Mouse (Mus musculus) embryonic facial prominence, embryonic 15.5 days (tissue): ENCODE data around the gene Lrrc20. TPM values are rescaled to one million over a fixed set of nuclear protein-coding genes. Genes with fewer than 3 reads are reported as not detected.
"Not testable (repeated sequence)": the region's sequence is repeated elsewhere in the genome, so short reads cannot be mapped to it uniquely, and the experiment has no call there.

Source experiments
- ATAC-seq: fragments of 200-750 bp; cut with Nextera tagmentation; 2 replicates; pipeline ENCODE4 v1.8.0; 2017; ENCODE audit warnings: low read depth, moderate TSS enrichment; ENCODE audit not compliant: insufficient number of reproducible peaks, low FRiP score, low TSS enrichment
- H3K27ac ChIP-seq: fragments of 300-500 bp; sonication (generic); replicated peaks from 2 replicates; pipeline ENCODE4 v1.5.1; 2015; ENCODE audit warnings: mild to moderate bottlenecking, inconsistent platforms
- H3K27me3 ChIP-seq: fragments of 300-500 bp; sonication (generic); 2 replicates; pipeline ENCODE4 v1.6.1; 2015; ENCODE audit warnings: inconsistent platforms
- H3K36me3 ChIP-seq: fragments of 300-500 bp; sonication (generic); 2 replicates; pipeline ENCODE4 v1.6.1; 2015; ENCODE audit warnings: mild to moderate bottlenecking, inconsistent platforms
- H3K4me1 ChIP-seq: fragments of 300-500 bp; sonication (generic); 2 replicates; pipeline ENCODE4 v1.6.1; 2015; ENCODE audit warnings: inconsistent platforms
- H3K4me2 ChIP-seq: fragments of 300-500 bp; sonication (generic); replicated peaks from 2 replicates; pipeline ENCODE4 v1.6.1; 2015; ENCODE audit warnings: mild to moderate bottlenecking, inconsistent platforms
- H3K4me3 ChIP-seq: fragments of 300-500 bp; sonication (generic); replicated peaks from 2 replicates; pipeline ENCODE4 v1.5.1; 2015; ENCODE audit warnings: mild to moderate bottlenecking, inconsistent platforms
- H3K9ac ChIP-seq: fragments of 300-500 bp; sonication (generic); 2 replicates; pipeline ENCODE4 v1.6.1; 2015; ENCODE audit warnings: inconsistent platforms
- H3K9me3 ChIP-seq: fragments of 300-500 bp; sonication (generic); replicated peaks from 2 replicates; pipeline ENCODE4 v1.6.1; 2016; ENCODE audit warnings: inconsistent platforms
- WGBS: fragments of 180-500 bp; shearing (Covaris S2); methylation state at CpG from one replicate; pipeline ENCODE4 v1.1.7; 2015; 5-methylcytosine and 5-hydroxymethylcytosine counted together
- polyA plus RNA-seq: library from polyadenylated mRNA; unstranded; fragments of >200 nt; fragmentation: Nextera tagmentation; extraction: Ambion mirVana; gene quantifications from 2 replicates; pipeline ENCODE4 v1.2.1, GENCODE M21; 2015

Gene Lrrc20
- polyA plus RNA-seq, 1 experiment from 2014 or later = 10.5 TPM

DNA sequence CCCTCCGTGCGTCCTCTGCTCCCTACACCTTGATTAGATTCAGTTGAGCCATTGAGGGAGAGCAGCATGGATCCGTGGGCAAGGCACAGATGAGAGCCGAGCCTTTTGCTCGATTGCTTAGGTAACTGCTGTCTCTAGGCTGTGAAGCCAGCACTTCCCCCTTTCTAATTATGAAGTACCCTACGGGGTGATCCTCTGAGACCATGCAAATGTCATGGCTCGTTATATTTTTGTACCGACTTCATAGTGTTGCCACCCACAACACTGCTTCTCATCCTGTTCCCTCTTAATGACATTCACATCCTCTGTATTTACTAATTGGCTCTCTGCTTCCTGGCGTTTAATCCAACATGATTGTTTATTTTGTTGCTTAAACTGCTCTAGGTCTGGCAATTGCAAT lies 146.1 kb downstream of the Lrrc20 start:
- H3K4me2 ChIP-seq = no peak overlapping the region
- WGBS = 40% methylated on average over 9 of the region's 9 CpGs
- ATAC-seq = no peak

DNA sequence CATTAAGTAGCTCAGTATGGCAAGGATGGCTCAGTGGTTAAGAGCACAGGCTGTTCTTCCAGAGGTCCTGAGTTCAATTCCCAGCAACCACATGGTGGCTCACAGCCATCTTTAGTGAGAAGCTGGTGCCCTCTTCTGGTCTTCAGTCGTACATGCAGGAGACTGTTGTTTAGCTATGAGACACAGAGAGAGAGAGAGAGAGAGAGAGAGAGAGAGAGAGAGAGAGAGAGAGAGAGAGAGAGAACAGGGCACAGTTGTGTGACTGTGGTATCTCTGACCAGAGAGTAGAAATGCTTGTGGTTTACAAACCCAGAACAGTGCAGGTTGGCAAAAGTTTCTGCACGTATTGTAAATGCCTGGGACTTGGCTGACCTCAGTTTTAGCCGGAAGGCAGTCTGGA lies 148.3 kb downstream of the Lrrc20 start:
- 68% methylated on average over 3 of the region's 3 CpGs for WGBS
- H3K9me3 ChIP-seq, H3K9ac ChIP-seq, H3K27ac ChIP-seq, H3K36me3 ChIP-seq, H3K4me3 ChIP-seq, H3K4me2 ChIP-seq, ATAC-seq: not testable (repeated sequence)
- H3K27me3 ChIP-seq = peaks cover 35% of the 10 kb centered on the region
- peaks cover 14% of the 10 kb centered on the region for H3K4me1 ChIP-seq

More for the DNA sequence above, 146.1 kb downstream of the Lrrc20 start:
- H3K4me1 ChIP-seq = peaks cover 14% of the 10 kb centered on the region
- H3K36me3 ChIP-seq = no peaks in the 10 kb centered on the region
- no peak overlapping the region for H3K4me3 ChIP-seq
- no peak overlapping the region for H3K9ac ChIP-seq
- peaks cover 31% of the 10 kb centered on the region for H3K27me3 ChIP-seq
- no peaks in the 10 kb centered on the region for H3K9me3 ChIP-seq
- no peak overlapping the region for H3K27ac ChIP-seq

DNA sequence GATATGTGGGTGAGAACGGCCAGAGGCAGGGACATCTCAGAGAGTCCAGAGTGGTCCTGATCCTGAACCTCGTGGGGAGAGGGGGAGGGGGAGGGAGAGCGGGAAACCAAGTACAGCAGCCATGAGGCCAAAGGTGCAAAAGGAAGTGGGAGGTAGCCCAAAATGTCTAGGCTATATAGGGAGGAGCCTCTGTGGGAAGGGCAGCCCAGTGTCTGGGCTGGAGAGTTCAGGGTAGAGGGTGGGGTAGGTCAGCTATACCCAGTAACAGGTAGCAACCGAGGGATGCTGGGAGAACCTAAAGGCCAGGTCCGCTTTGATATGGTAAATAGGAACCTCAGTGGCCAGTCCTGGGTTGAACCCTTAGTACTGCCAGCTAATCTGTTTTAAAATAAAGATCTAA lies 149.2 kb downstream of the Lrrc20 start:
- Histone ChIP-seq H3K36me3 (no peaks in the 10 kb centered on the region), H3K27me3 (peaks cover 35% of the 10 kb centered on the region), H3K4me3 (peak overlapping the region; percentile 46; the same call in 1 of the 2 replicates), H3K9me3 (no peaks in the 10 kb centered on the region), H3K27ac (no peak overlapping the region), H3K4me1 (peaks cover 14% of the 10 kb centered on the region), H3K9ac (no peak overlapping the region), H3K4me2 (no peak overlapping the region)
- ATAC-seq = no peak
- 24% methylated on average over 5 of the region's 5 CpGs for WGBS

DNA sequence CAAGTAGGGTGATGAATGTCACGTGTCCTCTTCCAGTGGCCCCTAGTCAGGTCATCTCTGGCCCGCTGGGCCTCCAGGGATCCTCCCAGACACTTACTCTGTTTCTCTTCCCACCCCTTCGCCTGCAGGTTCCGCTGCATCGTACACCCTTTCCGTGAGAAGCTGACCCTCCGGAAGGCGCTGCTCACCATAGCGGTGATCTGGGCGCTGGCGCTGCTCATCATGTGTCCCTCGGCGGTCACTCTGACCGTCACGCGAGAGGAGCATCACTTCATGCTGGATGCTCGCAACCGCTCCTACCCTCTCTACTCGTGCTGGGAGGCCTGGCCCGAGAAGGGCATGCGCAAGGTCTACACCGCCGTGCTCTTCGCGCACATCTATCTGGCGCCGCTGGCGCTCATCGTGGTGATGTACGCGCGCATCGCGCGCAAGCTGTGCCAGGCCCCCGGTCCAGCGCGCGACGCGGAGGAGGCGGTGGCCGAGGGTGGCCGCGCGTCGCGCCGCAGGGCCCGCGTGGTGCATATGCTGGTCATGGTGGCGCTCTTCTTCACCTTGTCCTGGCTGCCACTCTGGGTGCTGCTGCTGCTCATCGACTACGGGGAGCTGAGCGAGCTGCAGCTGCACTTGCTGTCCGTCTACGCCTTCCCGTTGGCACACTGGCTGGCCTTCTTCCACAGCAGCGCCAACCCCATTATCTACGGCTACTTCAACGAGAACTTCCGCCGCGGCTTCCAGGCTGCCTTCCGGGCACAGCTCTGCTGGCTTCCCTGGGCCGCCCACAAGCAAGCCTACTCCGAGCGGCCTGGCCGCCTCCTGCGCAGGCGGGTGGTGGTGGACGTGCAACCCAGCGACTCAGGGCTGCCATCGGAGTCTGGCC lies 150.0 kb downstream of the Lrrc20 start:
- H3K27ac ChIP-seq = no peak overlapping the region
- H3K36me3 ChIP-seq = no peaks in the 10 kb centered on the region
- no peak for ATAC-seq
- peak overlapping the region; percentile 92 for H3K4me2 ChIP-seq
- H3K9me3 ChIP-seq = no peaks in the 10 kb centered on the region
- peak overlapping the region; percentile 18; the same call in 1 of the 2 replicates for H3K9ac ChIP-seq
- H3K4me1 ChIP-seq = peaks cover 14% of the 10 kb centered on the region
- H3K4me3 ChIP-seq = peak overlapping the region; percentile 46
- WGBS = 2% methylated on average over 74 of the region's 74 CpGs
- H3K27me3 ChIP-seq = peaks cover 35% of the 10 kb centered on the region

DNA sequence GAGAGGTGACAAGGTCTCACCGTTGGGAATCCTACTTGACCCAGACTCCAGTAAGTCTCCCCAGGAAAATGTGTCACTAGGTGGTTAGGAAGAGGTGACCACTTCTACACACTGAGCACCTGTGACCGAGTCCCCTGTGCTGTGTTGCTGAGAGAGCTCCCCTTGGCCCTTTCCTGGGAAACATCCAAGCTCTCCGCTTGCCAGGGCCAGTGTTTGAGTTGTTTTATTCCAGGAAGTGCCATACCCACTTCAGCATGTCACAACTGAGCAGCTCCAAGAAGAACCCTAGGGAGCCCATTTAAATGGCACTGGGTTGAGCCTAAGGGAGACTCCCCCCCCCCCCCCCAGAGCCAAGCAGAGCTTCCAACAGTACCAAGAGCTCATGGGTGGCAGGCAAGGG lies 150.9 kb downstream of the Lrrc20 start:
- 80% methylated on average over 3 of the region's 3 CpGs for WGBS
- Histone ChIP-seq H3K27me3 (peaks cover 35% of the 10 kb centered on the region), H3K4me2 (no peak overlapping the region), H3K27ac (no peak overlapping the region), H3K4me1 (peaks cover 14% of the 10 kb centered on the region), H3K4me3 (no peak overlapping the region), H3K36me3 (no peaks in the 10 kb centered on the region), H3K9ac (no peak overlapping the region), H3K9me3 (no peaks in the 10 kb centered on the region)
- ATAC-seq = no peak

DNA sequence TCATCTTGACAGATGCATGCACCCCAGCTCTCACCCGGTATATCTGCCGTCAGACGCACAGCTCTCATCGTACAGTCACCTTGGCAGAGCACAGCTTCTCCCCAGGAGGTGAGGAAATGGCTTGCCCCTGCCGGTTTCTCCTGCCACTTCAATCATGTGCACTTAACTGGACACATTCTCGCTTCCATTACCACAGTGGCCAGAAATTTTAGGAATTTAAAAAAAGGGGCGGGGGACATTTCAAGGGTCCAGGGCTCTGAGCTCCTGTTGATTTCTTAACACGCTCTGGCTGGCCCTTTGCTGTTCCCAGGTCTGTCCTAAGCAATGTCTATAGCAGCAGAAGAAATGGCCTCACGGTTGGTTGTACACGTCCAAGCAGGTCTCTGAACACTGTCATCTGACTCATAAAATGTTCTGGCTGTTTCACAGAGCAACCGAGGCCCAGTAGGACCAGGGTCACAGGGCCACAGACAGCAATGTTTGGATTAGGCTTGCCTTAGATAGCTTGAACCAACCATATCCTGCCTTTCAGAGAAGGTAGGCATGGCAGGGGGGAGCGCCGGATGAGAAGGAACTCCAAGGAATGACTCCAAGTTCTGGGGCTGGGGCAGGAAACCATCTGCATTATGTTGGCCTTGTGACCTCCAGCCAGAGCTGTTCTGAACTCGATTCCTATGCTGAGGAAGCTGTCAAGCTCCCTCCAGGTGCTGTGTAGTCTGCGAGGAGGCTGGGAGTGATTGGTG lies 151.8 kb downstream of the Lrrc20 start:
- Histone ChIP-seq H3K4me2 (no peak overlapping the region), H3K27ac (no peak overlapping the region), H3K4me3 (no peak overlapping the region), H3K9ac (no peak overlapping the region), H3K9me3 (no peaks in the 10 kb centered on the region), H3K27me3 (peaks cover 35% of the 10 kb centered on the region), H3K4me1 (peaks cover 14% of the 10 kb centered on the region), H3K36me3 (no peaks in the 10 kb centered on the region)
- no peak for ATAC-seq
- WGBS = 48% methylated on average over 15 of the region's 15 CpGs

DNA sequence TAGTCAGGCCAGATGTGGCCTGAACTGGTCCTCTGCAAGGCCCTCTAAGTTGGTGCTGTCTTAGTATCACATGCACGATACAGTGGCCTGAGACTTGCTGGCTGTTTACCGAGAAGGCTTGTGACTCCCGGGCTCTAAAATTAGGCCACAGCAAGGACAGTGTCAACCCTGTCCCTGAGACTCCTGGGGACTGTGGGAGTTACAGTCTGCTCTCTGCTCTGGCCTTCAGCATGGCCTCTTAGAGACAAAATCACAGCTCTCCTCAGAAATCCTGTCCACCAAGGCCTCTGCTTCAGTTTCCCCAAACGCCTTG lies 152.3 kb downstream of the Lrrc20 start:
- H3K27ac ChIP-seq = no peak overlapping the region
- no peak overlapping the region for H3K4me2 ChIP-seq
- no peak overlapping the region for H3K9ac ChIP-seq
- H3K36me3 ChIP-seq = no peaks in the 10 kb centered on the region
- no peak overlapping the region for H3K4me3 ChIP-seq
- 53% methylated on average over 4 of the region's 4 CpGs for WGBS
- H3K9me3 ChIP-seq = no peaks in the 10 kb centered on the region
- H3K4me1 ChIP-seq = peaks cover 14% of the 10 kb centered on the region
- no peak for ATAC-seq
- peaks cover 34% of the 10 kb centered on the region for H3K27me3 ChIP-seq

Other genes starting within 250 kb of the Lrrc20 start
- 6.1 and 8.0 TPM in 2 replicates for gene Adamts14, start 202.4 kb upstream of the Lrrc20 start, polyA plus RNA-seq
- gene Prf1, start 178.0 kb upstream of the Lrrc20 start, polyA plus RNA-seq = 0.08 TPM in 1 of 2 replicates, not detected in the other
- gene Pald1, start 92.3 kb upstream of the Lrrc20 start, polyA plus RNA-seq = 22.7 and 22.8 TPM in 2 replicates
- 0.08 and 0.20 TPM in 2 replicates for gene Nodal, start 57.8 kb upstream of the Lrrc20 start, polyA plus RNA-seq
- gene Eif4ebp2, start 23.1 kb upstream of the Lrrc20 start, polyA plus RNA-seq = 66.0 and 66.9 TPM in 2 replicates
- gene Npffr1, start 119.7 kb downstream of the Lrrc20 start, polyA plus RNA-seq = 0.12 TPM in 1 of 2 replicates, not detected in the other
- 155 and 167 TPM in 2 replicates for gene Ppa1, start 172.8 kb downstream of the Lrrc20 start, polyA plus RNA-seq
- 284 and 297 TPM in 2 replicates for gene Sar1a, start 204.5 kb downstream of the Lrrc20 start, polyA plus RNA-seq
- gene Tysnd1, start 219.7 kb downstream of the Lrrc20 start, polyA plus RNA-seq = 38.3 and 40.0 TPM in 2 replicates
- 10.8 and 12.4 TPM in 2 replicates for gene Aifm2, start 239.5 kb downstream of the Lrrc20 start, polyA plus RNA-seq